Mouse (Mus musculus) MEL (cell line): Measurements from ENCODE around the gene Sorl1. TPM values are rescaled to one million over a fixed set of nuclear protein-coding genes. Genes with fewer than 3 reads are reported as not detected.

Experiments
- DNase-seq: peaks from one replicate; pipeline ENCODE4 v3.0.0; 2011; ENCODE audit warnings: low read depth, low spot score
- H3K27ac ChIP-seq: 2 replicates; pipeline ENCODE4 v1.5.1; 2012; ENCODE audit warnings: low read depth, mild to moderate bottlenecking, control low read depth, low read length, moderate library complexity; ENCODE audit not compliant: control insufficient read depth
- H3K27me3 ChIP-seq, 2 experiments: fragments of 150-350 bp in 1 of 2; sonication (generic) in 1 of 2; 2 replicates each; pipeline ENCODE4 v1.6.1; 2012; ENCODE audit warnings: low read length in 2 of 2, mild to moderate bottlenecking in 2 of 2, improper control_type of control experiment in 1 of 2, moderate library complexity in 1 of 2; ENCODE audit not compliant: insufficient read depth in 2 of 2, control insufficient read depth in 1 of 2
- H3K36me3 ChIP-seq, 2 experiments: 2 replicates each; pipeline ENCODE4 v1.6.1; 2012 to 2014; ENCODE audit warnings: low read length in 2 of 2, improper control_type of control experiment in 1 of 2, inconsistent platforms in 1 of 2, mild to moderate bottlenecking in 1 of 2; ENCODE audit not compliant: insufficient read depth in 2 of 2, control insufficient read depth in 1 of 2
- H3K4me1 ChIP-seq, 2 experiments: fragments of 150-350 bp in 1 of 2; sonication (generic) in 1 of 2; 2 replicates each; pipeline ENCODE4 v1.6.1; 2012; ENCODE audit warnings: low read length in 2 of 2, improper control_type of control experiment in 1 of 2, mild to moderate bottlenecking in 1 of 2; ENCODE audit not compliant: insufficient read depth in 2 of 2, control insufficient read depth in 1 of 2
- H3K4me3 ChIP-seq, 2 experiments: fragments of 150-350 bp in 1 of 2; sonication (generic) in 1 of 2; 2 replicates each; pipeline ENCODE4 v1.5.1; 2012; ENCODE audit warnings: low read depth in 2 of 2, low read length in 2 of 2, mild to moderate bottlenecking in 2 of 2, moderate library complexity in 2 of 2, control low read depth in 1 of 2, improper control_type of control experiment in 1 of 2; ENCODE audit not compliant: control insufficient read depth in 1 of 2, insufficient read depth in 1 of 2
- H3K79me2 ChIP-seq: 2 replicates; pipeline ENCODE4 v1.6.1; 2012; ENCODE audit warnings: mild to moderate bottlenecking, low read length, moderate library complexity; ENCODE audit not compliant: control insufficient read depth, poor library complexity, insufficient read depth
- H3K9ac ChIP-seq: 2 replicates; pipeline ENCODE4 v1.6.1; 2012; ENCODE audit warnings: low read depth, mild to moderate bottlenecking, control low read depth, low read length, moderate library complexity; ENCODE audit not compliant: control insufficient read depth, poor library complexity, severe bottlenecking
- H3K9me3 ChIP-seq: fragments of 150-350 bp; sonication (generic); replicated peaks from 2 replicates; pipeline ENCODE4 v1.6.1; 2012; ENCODE audit warnings: mild to moderate bottlenecking, low read length, improper control_type of control experiment, moderate library complexity; ENCODE audit not compliant: insufficient read depth
- BHLHE40 ChIP-seq: IDR thresholded peaks from 2 replicates; pipeline ENCODE4 v1.6.1; 2012; ENCODE audit warnings: low read depth, mild to moderate bottlenecking, inconsistent platforms, low read length, improper control_type of control experiment, borderline replicate concordance
- CHD2 ChIP-seq: IDR thresholded peaks from 2 replicates; pipeline ENCODE4 v1.6.1; 2011; ENCODE audit warnings: low read length, improper control_type of control experiment
- E2F4 ChIP-seq: IDR thresholded peaks from 2 replicates; pipeline ENCODE4 v1.6.1; 2011; ENCODE audit warnings: low read depth, low read length, improper control_type of control experiment, borderline replicate concordance
- GABPA ChIP-seq: IDR thresholded peaks from 2 replicates; pipeline ENCODE4 v1.6.1; 2012; ENCODE audit warnings: low read depth, mild to moderate bottlenecking, inconsistent platforms, low read length, improper control_type of control experiment, moderate library complexity
- HCFC1 ChIP-seq: IDR thresholded peaks from 2 replicates; pipeline ENCODE4 v1.6.1; 2012; ENCODE audit warnings: low read depth, mild to moderate bottlenecking, inconsistent platforms, low read length, improper control_type of control experiment, moderate library complexity
- JUND ChIP-seq: IDR thresholded peaks from 2 replicates; pipeline ENCODE4 v1.6.1; 2011; ENCODE audit warnings: low read depth, mild to moderate bottlenecking, improper control_type of control experiment, low read length
- KAT2A ChIP-seq: conservative IDR thresholded peaks from 2 replicates; pipeline ENCODE4 v1.6.1; 2012; ENCODE audit warnings: low read depth, low read length, improper control_type of control experiment, inconsistent platforms
- MAZ ChIP-seq: IDR thresholded peaks from 2 replicates; pipeline ENCODE4 v1.6.1; 2012; ENCODE audit warnings: low read depth, mild to moderate bottlenecking, inconsistent platforms, low read length, improper control_type of control experiment
- MYB ChIP-seq: IDR thresholded peaks from 2 replicates; pipeline ENCODE4 v1.6.1; 2011; ENCODE audit warnings: mild to moderate bottlenecking, low read depth, low read length, improper control_type of control experiment
- MYC ChIP-seq: IDR thresholded peaks from 2 replicates; pipeline ENCODE4 v1.6.1; 2011; ENCODE audit warnings: low read depth, mild to moderate bottlenecking, low read length, improper control_type of control experiment, moderate library complexity
- NELFE ChIP-seq: IDR thresholded peaks from 2 replicates; pipeline ENCODE4 v1.6.1; 2011; ENCODE audit warnings: low read depth, low read length, improper control_type of control experiment
- POLR2AphosphoS5 ChIP-seq: IDR thresholded peaks from 2 replicates; pipeline ENCODE4 v1.6.1; 2012; ENCODE audit warnings: low read depth, borderline replicate concordance, mild to moderate bottlenecking, inconsistent platforms, low read length, moderate library complexity, mixed read lengths
- RAD21 ChIP-seq: IDR thresholded peaks from 2 replicates; pipeline ENCODE4 v1.6.1; 2011; ENCODE audit warnings: mild to moderate bottlenecking, low read depth, low read length, improper control_type of control experiment
- RCOR1 ChIP-seq: IDR thresholded peaks from 2 replicates; pipeline ENCODE4 v1.6.1; 2012; ENCODE audit warnings: low read depth, mild to moderate bottlenecking, inconsistent platforms, low read length, improper control_type of control experiment
- SIN3A ChIP-seq: IDR thresholded peaks from 2 replicates; pipeline ENCODE4 v1.6.1; 2012; ENCODE audit warnings: low read length, improper control_type of control experiment, inconsistent platforms
- UBTF ChIP-seq: IDR thresholded peaks from 2 replicates; pipeline ENCODE4 v1.6.1; 2012; ENCODE audit warnings: low read depth, mild to moderate bottlenecking, inconsistent platforms, low read length, improper control_type of control experiment, moderate library complexity, borderline replicate concordance; ENCODE audit not compliant: insufficient read depth
- USF2 ChIP-seq, 2 experiments: IDR thresholded peaks; 2 replicates each; pipeline ENCODE4 v1.6.1; 2011 to 2012; ENCODE audit warnings: improper control_type of control experiment in 2 of 2, low read length in 2 of 2, borderline replicate concordance in 1 of 2, inconsistent platforms in 1 of 2, low read depth in 1 of 2, mild to moderate bottlenecking in 1 of 2; ENCODE audit not compliant: insufficient read depth in 1 of 2
- ZC3H11A ChIP-seq: IDR thresholded peaks from 2 replicates; pipeline ENCODE4 v1.6.1; 2012; ENCODE audit warnings: low read depth, mild to moderate bottlenecking, inconsistent platforms, low read length, improper control_type of control experiment
- ZKSCAN1 ChIP-seq: IDR thresholded peaks from 2 replicates; pipeline ENCODE4 v1.6.1; 2012; ENCODE audit warnings: low read depth, mild to moderate bottlenecking, inconsistent platforms, low read length, improper control_type of control experiment, moderate library complexity
- ZMIZ1 ChIP-seq: IDR thresholded peaks from 2 replicates; pipeline ENCODE4 v1.6.1; 2012; ENCODE audit warnings: low read depth, mild to moderate bottlenecking, inconsistent platforms, low read length, improper control_type of control experiment, moderate library complexity
- polyA plus RNA-seq, 2 experiments: library from polyadenylated mRNA; stranded (reverse) in 1 of 2; unstranded in 1 of 2; fragments of >175 nt in 1 of 2; fragments of >200 nt in 1 of 2; gene quantifications; 2 replicates each; pipeline versions ENCODE4 v1.2.1 to v1.2.4; 2012; ENCODE audit warnings: low replicate concordance in 2 of 2, low read depth in 1 of 2; ENCODE audit not compliant: insufficient read length in 2 of 2, insufficient read depth in 1 of 2, missing spikeins in 1 of 2
- total RNA-seq: library from RNA; depleted of rRNA; stranded (reverse); fragments of 300-350 nt; gene quantifications from 2 replicates; pipeline ENCODE4 v1.2.3, GENCODE M21; 2012

Sorl1 gene
- total and polyA plus RNA-seq, 3 experiments, result not detected

- no peak overlapping the region for H3K27ac ChIP-seq
- no peaks in the 10 kb centered on the region for H3K36me3 ChIP-seq
- no peaks in the 10 kb centered on the region for H3K79me2 ChIP-seq
- TF ChIP-seq HCFC1 (no peak), SIN3A (no peak), NELFE (no peak), MYB (no peak)
- H3K27me3 ChIP-seq, result no peaks in the 10 kb centered on the region
- DNase-seq, result no peak
- H3K9ac ChIP-seq, result no peak overlapping the region
- H3K4me3 ChIP-seq, result no peak overlapping the region
- H3K9me3 ChIP-seq, result no peaks in the 10 kb centered on the region
- H3K4me1 ChIP-seq, result no peaks in the 10 kb centered on the region
Observed at GRCm38 (mm10) chr9:41935373-41935971, 188.6 kb downstream of the Sorl1 start.

- no peak for DNase-seq
- Histone ChIP-seq H3K9ac (no peak overlapping the region), H3K4me3 (no peak overlapping the region), H3K36me3 (no peaks in the 10 kb centered on the region), H3K79me2 (no peaks in the 10 kb centered on the region), H3K9me3 (no peaks in the 10 kb centered on the region), H3K4me1 (no peaks in the 10 kb centered on the region), H3K27me3 (no peaks in the 10 kb centered on the region), H3K27ac (no peak overlapping the region)
- TF ChIP-seq GABPA (no peak), USF2 (IDR thresholded peaks at IDR 0.05; ENCODE audit: borderline replicate concordance in 1 of 2, insufficient read depth in 1 of 2, low read depth in 1 of 2, low read length in 2 of 2) (no peak), MYB (no peak), RCOR1 (no peak), E2F4 (no peak), ZKSCAN1 (no peak), POLR2AphosphoS5 (no peak), CHD2 (no peak), KAT2A (no peak), MAZ (no peak), BHLHE40 (no peak), JUND (no peak), ZC3H11A (no peak), RAD21 (no peak), HCFC1 (no peak), MYC (no peak), UBTF (no peak), ZMIZ1 (no peak)
Observed at GRCm38 (mm10) chr9:41934848-41935372, 189.2 kb downstream of the Sorl1 start.
